Mouse (Mus musculus) lung, embryonic 14.5 days (tissue): ENCODE data around the gene Frs2. TPM values are rescaled to one million over a fixed set of nuclear protein-coding genes. Genes with fewer than 3 reads are reported as not detected.

ENCODE experiments used
- ATAC-seq: fragments of 200-750 bp; cut with Nextera tagmentation; 2 replicates; pipeline ENCODE4 v1.8.0; 2017; ENCODE audit warnings: mild to moderate bottlenecking, moderate TSS enrichment, moderate library complexity; ENCODE audit not compliant: insufficient read depth
- DNase-seq: peaks from one replicate; pipeline ENCODE4 v3.0.0-alpha.2; 2015
- H3K27ac ChIP-seq: fragments of 300-500 bp; sonication (generic); 2 replicates; pipeline ENCODE4 v1.5.1; 2014; ENCODE audit warnings: low read depth, mild to moderate bottlenecking, moderate library complexity
- H3K27me3 ChIP-seq: fragments of 300-500 bp; sonication (generic); 2 replicates; pipeline ENCODE4 v1.6.1; 2014; ENCODE audit warnings: low read length, control low read depth; ENCODE audit not compliant: insufficient read depth
- H3K36me3 ChIP-seq: fragments of 300-500 bp; sonication (generic); 2 replicates; pipeline ENCODE4 v1.6.1; 2014; ENCODE audit warnings: control low read depth; ENCODE audit not compliant: insufficient read depth
- H3K4me1 ChIP-seq: fragments of 300-500 bp; sonication (generic); 2 replicates; pipeline ENCODE4 v1.6.1; 2014; ENCODE audit warnings: antibody characterized with exemption, control low read depth; ENCODE audit not compliant: insufficient read depth
- H3K4me2 ChIP-seq: fragments of 300-500 bp; sonication (generic); 2 replicates; pipeline ENCODE4 v1.6.1; 2014; ENCODE audit warnings: mild to moderate bottlenecking
- H3K4me3 ChIP-seq: fragments of 300-500 bp; sonication (generic); 2 replicates; pipeline ENCODE4 v1.5.1; 2014; ENCODE audit warnings: low read depth, low read length
- H3K9ac ChIP-seq: fragments of 300-500 bp; sonication (generic); 2 replicates; pipeline ENCODE4 v1.6.1; 2014
- H3K9me3 ChIP-seq: fragments of 300-500 bp; sonication (generic); 2 replicates; pipeline ENCODE4 v1.6.1; 2016; ENCODE audit warnings: low read depth, low read length, control low read depth
- CTCF ChIP-seq: IDR thresholded peaks from 2 replicates; pipeline ENCODE4 v1.5.1; 2016; ENCODE audit warnings: antibody characterized with exemption, low read depth
- WGBS: fragments of 180-500 bp; shearing (Covaris S2); extraction: QIAGEN DNeasy Blood & Tissue Kit; methylation state at CpG from one replicate; pipeline ENCODE4 v1.1.7; 2014; 5-methylcytosine and 5-hydroxymethylcytosine counted together
- polyA plus RNA-seq: library from polyadenylated mRNA; unstranded; fragments of >200 nt; fragmentation: Nextera tagmentation; extraction: Ambion mirVana; gene quantifications from 2 replicates; pipeline ENCODE4 v1.2.1, GENCODE M21; 2014

The Frs2 gene
- polyA plus RNA-seq, 1 experiment from 2014 or later = 27.8 TPM

- no peaks in the 10 kb centered on the region for H3K9me3 ChIP-seq
- H3K4me3 ChIP-seq = no peak overlapping the region
- DNase-seq = no peak
- peaks cover 38% of the 10 kb centered on the region for H3K36me3 ChIP-seq
- no peak for ATAC-seq
- no peaks in the 10 kb centered on the region for H3K4me1 ChIP-seq
- H3K4me2 ChIP-seq = no peak overlapping the region
- H3K27me3 ChIP-seq = no peaks in the 10 kb centered on the region
- no peak overlapping the region for H3K27ac ChIP-seq
- TF ChIP-seq CTCF = peak; percentile 24; the same call in 1 of the 2 replicates
- H3K9ac ChIP-seq = no peak overlapping the region
- WGBS = 82% methylated on average over 3 of the region's 3 CpGs
These were observed 79.2 kb downstream of the Frs2 start for GRCm38 (mm10) chr10:117069109-117069508.

- H3K4me3 ChIP-seq = peak overlapping the region; percentile 94
- H3K27ac ChIP-seq = peak overlapping the region; percentile 95
- peak; percentile 39 for ATAC-seq
- H3K9me3 ChIP-seq = no peaks in the 10 kb centered on the region
- 4% methylated on average over 7 of the region's 7 CpGs for WGBS
- peak overlapping the region; percentile 47; the same call in 1 of the 2 replicates for H3K9ac ChIP-seq
- H3K36me3 ChIP-seq = peaks cover 32% of the 10 kb centered on the region
- DNase-seq = peak; percentile 52
- no peaks in the 10 kb centered on the region for H3K27me3 ChIP-seq
- H3K4me2 ChIP-seq = peak overlapping the region; percentile 63
- no peak; the same call in 1 of the 2 replicates for TF ChIP-seq CTCF
- 0 out of 2 replicates have a peak, but pooled peaks cover 5% of the 10 kb centered on the region for H3K4me1 ChIP-seq
These were observed 84.3 kb downstream of the Frs2 start for GRCm38 (mm10) chr10:117064076-117064475.

- TF ChIP-seq CTCF = no peak
- Histone ChIP-seq H3K4me3 (peak within 1 kb of the TSS; percentile 94), H3K9me3 (no peaks in the 10 kb centered on the region), H3K4me2 (peak within 1 kb of the TSS; percentile 90), H3K27me3 (no peaks in the 10 kb centered on the region), H3K4me1 (0 out of 2 replicates have a peak, but pooled peaks cover 5% of the 10 kb centered on the region), H3K27ac (peak within 1 kb of the TSS; percentile 95), H3K9ac (peak within 1 kb of the TSS; percentile 89), H3K36me3 (peaks cover 38% of the 10 kb centered on the region)
- ATAC-seq = peak; percentile 93
- under 1% methylated on average over 68 of the region's 68 CpGs for WGBS
- DNase-seq = peak; percentile 99
These were observed 84.9 kb downstream of the Frs2 start, which contains the start of gene Cct2 for GRCm38 (mm10) chr10:117063254-117064021. Gene Cct2 (minus strand): TSS chr10:117063814.

- Histone ChIP-seq H3K27ac (no peak overlapping the region), H3K9me3 (no peaks in the 10 kb centered on the region), H3K9ac (peak overlapping the region; percentile 89), H3K36me3 (peaks cover 44% of the 10 kb centered on the region), H3K4me3 (peak overlapping the region; percentile 94), H3K27me3 (no peaks in the 10 kb centered on the region), H3K4me1 (0 out of 2 replicates have a peak, but pooled peaks cover 5% of the 10 kb centered on the region), H3K4me2 (peak overlapping the region; percentile 90)
- WGBS = 3% methylated on average over 15 of the region's 15 CpGs
- no peak for TF ChIP-seq CTCF
- no peak for DNase-seq
- ATAC-seq = no peak; the same call in 1 of the 2 replicates
These were observed 85.5 kb downstream of the Frs2 start for GRCm38 (mm10) chr10:117062894-117063253.

- Histone ChIP-seq H3K4me3 (no peak overlapping the region), H3K36me3 (peaks cover 100% of the 10 kb centered on the region), H3K9me3 (no peaks in the 10 kb centered on the region), H3K4me1 (no peaks in the 10 kb centered on the region), H3K27me3 (no peaks in the 10 kb centered on the region), H3K27ac (no peak overlapping the region), H3K9ac (no peak overlapping the region), H3K4me2 (no peak overlapping the region)
- ATAC-seq (no peak), DNase-seq (no peak)
- peak; percentile 33 for TF ChIP-seq CTCF
- 91% methylated on average over 4 of the region's 4 CpGs for WGBS
These were observed 92.7 kb downstream of the Frs2 start for GRCm38 (mm10) chr10:117055668-117056067.

GRCm38 (mm10) chr10:117049961-117050597 lies 98.3 kb downstream of the Frs2 start:
- WGBS = 64% methylated on average over 4 of the region's 4 CpGs
- no peak for TF ChIP-seq CTCF
- H3K27me3 ChIP-seq = peaks cover 3% of the 10 kb centered on the region; the same call in 1 of the 2 replicates
- H3K36me3 ChIP-seq = peaks cover 68% of the 10 kb centered on the region
- H3K9me3 ChIP-seq = no peaks in the 10 kb centered on the region
- H3K4me3 ChIP-seq = no peak overlapping the region
- H3K9ac ChIP-seq = no peak overlapping the region
- no peak for DNase-seq
- H3K27ac ChIP-seq = no peak overlapping the region
- H3K4me1 ChIP-seq = peaks cover 6% of the 10 kb centered on the region; the same call in 1 of the 2 replicates
- ATAC-seq = no peak
- no peak overlapping the region for H3K4me2 ChIP-seq

- Histone ChIP-seq H3K4me2 (no peak overlapping the region), H3K36me3 (peaks cover 60% of the 10 kb centered on the region), H3K27ac (no peak overlapping the region), H3K27me3 (peaks cover 3% of the 10 kb centered on the region; the same call in 1 of the 2 replicates), H3K9ac (no peak overlapping the region), H3K4me3 (no peak overlapping the region), H3K9me3 (no peaks in the 10 kb centered on the region), H3K4me1 (peaks cover 6% of the 10 kb centered on the region; the same call in 1 of the 2 replicates)
- TF ChIP-seq CTCF = no peak
- ATAC-seq (no peak; the same call in 1 of the 2 replicates), DNase-seq (no peak)
- WGBS = 75% methylated on average over 4 of the region's 4 CpGs
These were observed 99.1 kb downstream of the Frs2 start for GRCm38 (mm10) chr10:117049253-117049652.
